Mouse (Mus musculus) megakaryocyte, adult 5-6 weeks (primary cell): ENCODE results near the gene Srebf1. TPM values are rescaled to one million over a fixed set of nuclear protein-coding genes. Genes with fewer than 3 reads are reported as not detected.

Experiments
- ATAC-seq: 2 replicates; pipeline ENCODE4 v1.8.0; 2016; ENCODE audit warnings: mild to moderate bottlenecking, inconsistent platforms; ENCODE audit not compliant: poor library complexity, severe bottlenecking
- total RNA-seq, 2 experiments: library from RNA; stranded (forward) in 1 of 2; stranded (reverse) in 1 of 2; fragments of 153-499, 151-499 nt in 1 of 2; fragments of 221-1000, 200-1000 nt in 1 of 2; gene quantifications; 2 replicates each; pipeline versions ENCODE4 v1.2.3 to v1.2.4; 2015 to 2017

Srebf1 gene
- total RNA-seq, 2 experiments from 2014 or later: 27.6 to 37.3 TPM

GRCm38 (mm10) chr11:60182741-60183140 is 39.6 kb downstream of the Srebf1 start:
- ATAC-seq: no peak

GRCm38 (mm10) chr11:60182116-60182670 is 40.2 kb downstream of the Srebf1 start:
- ATAC-seq: no peak

- no peak for ATAC-seq
Observed at GRCm38 (mm10) chr11:60178506-60178905, 43.9 kb downstream of the Srebf1 start.

- ATAC-seq: no peak
Observed at GRCm38 (mm10) chr11:60178005-60178404, 44.4 kb downstream of the Srebf1 start.

- peak; percentile 14; the same call in 1 of the 2 replicates for ATAC-seq
Observed at GRCm38 (mm10) chr11:60176975-60177657, 45.3 kb downstream of the Srebf1 start.

GRCm38 (mm10) chr11:60176182-60176974 is 46.0 kb downstream of the Srebf1 start:
- peak; percentile 62 for ATAC-seq

- peak; percentile 31 for ATAC-seq
Observed at GRCm38 (mm10) chr11:60175371-60176181, 46.8 kb downstream of the Srebf1 start.

GRCm38 (mm10) chr11:60173606-60174184 is 48.7 kb downstream of the Srebf1 start:
- no peak for ATAC-seq

- ATAC-seq: no peak
Observed at GRCm38 (mm10) chr11:60172074-60172473, 50.3 kb downstream of the Srebf1 start.

GRCm38 (mm10) chr11:60168780-60169179 is 53.6 kb downstream of the Srebf1 start:
- ATAC-seq: no peak

- ATAC-seq: no peak
Observed at GRCm38 (mm10) chr11:60165076-60165475, 57.3 kb downstream of the Srebf1 start.

- ATAC-seq: no peak
Observed at GRCm38 (mm10) chr11:60164450-60164849, 57.9 kb downstream of the Srebf1 start.

GRCm38 (mm10) chr11:60163362-60163761 is 59.0 kb downstream of the Srebf1 start:
- no peak for ATAC-seq

GRCm38 (mm10) chr11:60162547-60162946 is 59.8 kb downstream of the Srebf1 start:
- ATAC-seq: no peak

- no peak for ATAC-seq
Observed at GRCm38 (mm10) chr11:60161146-60161874, 61.1 kb downstream of the Srebf1 start.

- ATAC-seq: no peak
Observed at GRCm38 (mm10) chr11:60160454-60161114, 61.8 kb downstream of the Srebf1 start.

- no peak for ATAC-seq
Observed at GRCm38 (mm10) chr11:60159955-60160354, 62.4 kb downstream of the Srebf1 start.

- no peak for ATAC-seq
Observed at GRCm38 (mm10) chr11:60158271-60158670, 64.1 kb downstream of the Srebf1 start.

- no peak for ATAC-seq
Observed at GRCm38 (mm10) chr11:60155690-60156089, 66.7 kb downstream of the Srebf1 start.
